Mouse (Mus musculus) thymus, adult 18-20 months (tissue): ENCODE results near the gene Vdac1.
"Not testable (repeated sequence)": the region's sequence is repeated elsewhere in the genome, so short reads cannot be mapped to it uniquely, and the experiment has no call there.

Experiments
- DNase-seq, 2 experiments: peaks; one replicate each; pipeline ENCODE4 v3.0.0; 2022; ENCODE audit warnings: mixed read lengths in 2 of 2

The Vdac1 gene

GRCm38 (mm10) chr11:52374340-52374739 lies 13.7 kb downstream of the Vdac1 start:
- DNase-seq = peak; percentile 30 to 50

DNA sequence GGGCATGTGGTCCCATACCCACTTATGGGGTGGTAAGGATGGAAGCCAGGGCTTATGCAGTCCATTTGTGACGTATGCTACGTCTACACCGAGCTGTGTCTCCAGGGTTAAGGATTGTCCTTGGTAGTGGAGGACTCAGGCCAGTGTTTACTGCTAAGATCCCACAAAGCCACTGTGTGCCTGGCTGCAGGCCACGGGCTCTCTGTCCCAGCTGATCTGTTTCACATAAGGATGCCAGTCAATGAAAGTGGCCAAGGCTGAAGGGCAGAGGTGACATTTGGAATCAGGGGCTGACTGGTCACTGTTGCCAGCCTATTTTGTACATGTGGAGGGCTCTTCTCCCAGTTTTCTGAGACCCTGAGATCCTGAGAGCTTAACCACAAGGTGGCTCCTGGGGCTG lies 16.9 kb downstream of the Vdac1 start:
- DNase-seq = no peak

GRCm38 (mm10) chr11:52379241-52379640 lies 18.6 kb downstream of the Vdac1 start:
- DNase-seq = no peak

GRCm38 (mm10) chr11:52383741-52384140 lies 23.1 kb downstream of the Vdac1 start:
- DNase-seq = no peak

DNA sequence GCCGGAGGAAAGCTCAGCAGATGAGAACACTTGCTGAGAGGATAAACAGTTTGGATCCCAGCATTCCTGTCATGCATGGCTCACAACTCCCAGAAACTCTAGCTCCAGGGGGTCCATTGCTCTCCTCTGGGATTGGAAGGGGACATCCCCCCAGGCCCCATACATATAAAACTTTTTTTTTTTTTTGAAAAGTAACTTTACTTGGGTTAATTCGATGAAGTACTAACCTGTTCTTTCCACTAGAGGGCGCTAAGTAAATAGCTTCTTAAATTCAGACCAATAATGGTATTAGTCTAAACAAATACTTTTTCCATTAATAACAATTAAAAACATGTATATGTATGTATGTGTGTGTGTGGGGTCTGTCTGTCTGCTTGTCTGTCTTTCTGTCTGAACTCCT lies 24.0 kb downstream of the Vdac1 start:
- no peak for DNase-seq

- DNase-seq = no peak
Observed at GRCm38 (mm10) chr11:52386892-52387291, 26.2 kb downstream of the Vdac1 start.

DNA sequence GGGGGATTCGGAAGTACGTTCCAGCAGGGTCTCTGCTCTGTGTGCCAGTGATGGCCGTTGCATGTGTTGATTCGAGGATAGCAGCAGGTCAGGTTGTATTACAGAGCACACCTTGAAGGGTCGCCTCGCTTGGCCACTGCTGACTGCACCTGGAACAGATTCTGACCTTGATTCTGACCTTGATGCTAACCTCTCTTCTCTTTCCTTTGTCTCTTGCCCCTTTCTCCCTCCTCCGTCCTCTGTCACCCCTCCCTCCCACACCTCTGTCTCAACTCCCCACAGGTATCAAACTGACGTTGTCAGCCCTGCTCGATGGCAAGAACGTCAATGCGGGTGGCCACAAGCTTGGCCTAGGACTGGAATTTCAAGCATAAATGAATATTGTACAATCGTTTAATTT lies 27.5 kb downstream of the Vdac1 start:
- no peak for DNase-seq

- DNase-seq = not testable (repeated sequence)
Observed at GRCm38 (mm10) chr11:52388979-52389378, 28.3 kb downstream of the Vdac1 start.

- DNase-seq = no peak
Observed at GRCm38 (mm10) chr11:52389933-52390332, 29.3 kb downstream of the Vdac1 start.

- no peak for DNase-seq
Observed at GRCm38 (mm10) chr11:52394494-52394893, 33.8 kb downstream of the Vdac1 start.

DNA sequence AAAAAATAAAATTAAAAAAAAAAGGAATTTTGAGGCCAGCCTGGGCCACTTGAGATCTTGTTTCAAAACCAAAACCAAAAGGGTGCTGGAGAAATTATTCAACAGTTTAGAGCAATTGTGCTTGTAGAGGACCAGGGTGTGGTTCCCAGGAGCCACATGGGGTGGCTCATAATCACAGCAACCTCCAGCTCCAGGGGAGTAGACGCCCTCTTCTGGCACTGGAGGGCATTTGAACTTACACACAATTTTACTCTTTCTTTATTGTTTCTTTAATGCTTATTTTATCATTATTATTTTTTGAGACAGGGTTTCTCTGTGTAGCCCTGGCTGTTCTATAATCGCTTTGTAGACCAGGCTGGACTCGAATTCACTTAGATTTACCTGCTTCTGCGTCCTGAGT lies 34.7 kb downstream of the Vdac1 start:
- DNase-seq = no peak

DNA sequence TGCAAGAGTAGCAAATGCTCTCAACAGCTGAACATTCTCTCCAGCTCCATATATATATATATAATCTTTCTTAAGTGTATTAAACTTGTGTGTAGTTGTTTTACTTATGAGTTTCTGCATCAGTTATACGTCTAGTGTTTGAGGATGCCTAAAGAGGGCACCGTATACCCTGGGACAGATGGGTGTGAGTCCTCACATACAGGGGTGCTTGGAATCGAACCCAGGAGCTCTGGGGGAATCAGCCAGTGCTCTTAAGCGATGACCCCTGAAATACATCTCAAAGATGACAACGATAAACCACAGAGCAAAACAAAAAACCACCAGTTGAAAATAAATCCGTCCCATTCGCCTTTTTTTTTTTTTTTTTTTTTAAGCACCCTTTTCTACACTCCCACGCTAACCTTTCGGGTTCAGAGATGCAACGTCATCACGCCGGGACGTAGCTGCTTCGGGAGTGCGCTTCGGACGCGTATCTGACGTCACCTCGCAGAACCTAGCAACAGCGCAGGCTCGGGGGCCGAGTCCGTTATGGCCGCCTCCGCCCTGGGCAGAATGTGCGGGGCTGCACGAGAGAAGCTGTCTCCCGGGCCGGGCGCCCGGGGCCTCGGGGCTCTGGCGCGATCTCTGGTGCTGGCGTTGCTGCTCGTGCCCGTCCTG lies 35.4 kb downstream of the Vdac1 start, which contains the start of gene 9530068E07Rik:
Gene 9530068E07Rik (plus strand): TSS at position 489 of the 657 bp plus-strand sequence.
- peak; percentile 84 to 85 for DNase-seq

GRCm38 (mm10) chr11:52396597-52397188 lies 36.0 kb downstream of the Vdac1 start:
- DNase-seq = peak; percentile 39 to 64

GRCm38 (mm10) chr11:52397385-52397987 lies 36.8 kb downstream of the Vdac1 start:
- DNase-seq = no peak

DNA sequence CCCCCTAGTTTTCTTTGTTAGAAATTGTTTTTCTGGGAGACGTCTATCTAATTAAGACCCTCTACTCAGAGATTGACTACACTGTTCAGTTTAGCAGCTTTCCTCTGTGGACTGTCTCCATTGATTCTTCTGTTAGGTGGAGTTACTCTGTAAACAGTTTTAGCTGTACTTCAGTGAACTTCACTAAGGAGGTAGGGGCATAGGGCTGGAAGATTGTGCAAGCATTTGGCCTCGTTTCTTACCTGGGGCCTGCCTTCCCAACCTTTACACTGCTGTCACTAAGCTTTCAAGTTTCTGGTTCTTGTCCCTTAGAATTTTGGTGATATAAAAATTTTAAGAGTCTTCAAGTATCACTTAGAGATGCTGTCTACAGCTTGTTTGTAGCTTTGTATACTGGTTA lies 40.8 kb downstream of the Vdac1 start:
- no peak for DNase-seq

DNA sequence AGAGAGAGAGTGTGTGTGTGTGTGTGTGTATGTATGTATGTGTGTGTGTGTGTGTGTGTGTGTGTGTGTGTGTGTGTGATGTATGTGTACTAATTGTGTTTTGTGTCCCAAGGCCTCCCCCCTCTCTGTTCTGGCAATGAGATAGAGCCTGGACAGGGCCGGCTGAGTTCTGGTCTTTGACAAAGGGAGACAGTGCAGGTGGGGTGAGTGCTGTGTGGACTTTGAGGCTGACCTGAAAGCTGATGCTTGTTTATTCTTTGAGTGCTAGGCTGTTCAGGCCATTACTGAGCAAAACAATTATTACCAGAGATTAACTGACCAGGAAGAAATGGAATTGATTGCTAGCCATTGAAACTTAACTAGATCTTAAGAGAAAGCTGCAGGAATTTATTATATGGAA lies 41.9 kb downstream of the Vdac1 start:
- no peak for DNase-seq

DNA sequence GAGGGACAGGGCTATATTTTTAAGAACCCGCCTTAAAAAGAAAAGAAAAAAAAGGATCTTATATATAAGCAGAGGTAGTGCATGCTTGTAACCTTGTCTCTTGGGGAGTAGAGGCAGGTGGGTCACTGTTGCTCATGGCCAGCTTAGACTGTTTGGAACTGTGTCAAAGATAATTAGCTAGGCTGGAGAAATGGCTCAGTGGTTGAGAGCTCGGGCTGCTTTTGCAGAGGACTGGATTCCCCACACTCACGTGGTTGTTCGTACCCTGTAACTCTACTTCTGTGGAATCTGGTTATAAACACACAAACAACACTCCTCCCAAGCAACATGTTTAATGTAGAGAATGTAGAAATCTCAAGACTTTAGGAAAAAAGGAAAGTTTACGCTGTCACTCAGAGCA lies 43.5 kb downstream of the Vdac1 start:
- no peak for DNase-seq

DNA sequence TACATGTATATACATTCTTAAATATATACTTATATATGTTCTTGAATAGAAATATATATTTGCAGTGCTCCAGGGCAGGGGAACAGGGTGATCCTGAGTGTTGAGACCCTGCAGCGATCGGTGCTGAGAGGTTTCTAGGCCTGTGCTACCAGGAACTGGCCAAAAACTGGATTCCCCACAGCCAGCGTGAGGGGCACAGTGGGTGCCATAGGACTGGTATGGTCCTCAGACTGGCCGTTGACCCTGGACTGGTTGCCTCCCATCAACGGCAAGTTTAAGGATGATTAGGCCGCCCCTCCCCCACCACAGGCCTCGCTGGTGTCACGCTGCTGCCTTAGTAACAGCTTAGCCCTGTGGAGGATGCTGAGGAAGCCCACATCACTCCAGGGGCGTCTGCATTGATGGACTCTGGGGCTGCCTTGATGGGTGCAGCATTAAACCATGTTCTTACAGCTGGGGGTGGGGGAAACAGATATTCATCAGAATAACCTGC lies 44.6 kb downstream of the Vdac1 start:
- no peak for DNase-seq

- no peak for DNase-seq
Observed at GRCm38 (mm10) chr11:52409316-52409715, 48.7 kb downstream of the Vdac1 start.

DNA sequence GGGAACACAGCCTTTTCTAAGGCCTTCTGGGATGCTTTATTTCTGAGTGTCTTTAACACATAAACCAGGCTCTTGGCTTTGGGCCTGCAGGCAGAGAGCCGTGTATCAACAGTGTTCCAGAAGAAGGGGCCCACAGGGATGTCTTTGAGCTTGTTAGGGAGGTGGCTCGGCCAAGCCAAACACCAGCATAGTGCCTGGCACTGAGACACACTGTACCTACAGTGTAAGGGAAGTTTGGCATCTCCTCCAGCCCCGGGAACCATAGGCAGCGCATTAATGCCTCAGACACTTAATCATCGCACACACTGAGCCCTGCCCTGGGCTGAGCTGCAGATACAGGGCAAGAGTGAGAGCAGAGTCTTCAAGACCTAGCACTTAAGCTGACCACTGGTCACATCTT lies 57.7 kb downstream of the Vdac1 start:
- DNase-seq = no peak

DNA sequence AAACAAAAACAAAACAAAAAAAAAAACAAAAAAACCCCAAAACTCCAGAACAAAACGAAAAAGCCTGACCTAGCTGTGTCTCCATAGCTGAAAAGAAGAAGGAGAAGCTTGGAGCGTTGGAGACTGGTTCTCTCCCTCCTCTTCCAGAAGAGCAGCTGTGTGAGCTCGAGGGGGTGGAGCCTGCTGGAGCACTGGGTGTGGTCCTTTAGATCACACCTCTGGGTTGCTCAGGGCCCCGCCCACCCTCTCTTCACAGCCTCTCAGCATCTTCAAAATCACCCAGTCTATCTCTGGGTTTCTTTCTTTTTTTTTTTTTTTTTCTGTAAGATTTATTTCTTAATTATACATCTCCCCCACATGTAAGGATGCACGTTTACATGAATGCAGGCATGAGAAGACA lies 58.6 kb downstream of the Vdac1 start:
- peak; percentile 27 to 51 for DNase-seq

DNA sequence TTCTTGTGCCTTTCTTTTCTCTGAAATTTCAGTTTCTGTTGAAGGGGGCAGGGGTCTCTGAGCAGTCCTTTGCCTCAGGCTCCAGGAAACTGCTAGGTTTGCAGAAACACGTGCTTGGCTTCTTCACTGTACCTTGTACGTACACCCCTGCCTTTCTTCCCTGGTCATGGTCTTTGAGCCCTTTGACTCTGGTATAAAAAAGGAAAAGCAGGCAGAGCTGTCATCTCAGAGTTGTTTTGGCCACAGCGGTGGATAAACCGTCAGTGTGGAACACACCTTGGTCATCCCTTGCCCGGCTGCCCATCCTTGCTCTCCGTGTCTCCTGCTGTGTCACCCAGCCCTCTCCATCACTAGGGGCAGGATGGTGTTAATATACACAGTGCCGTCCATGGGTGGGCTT lies 59.2 kb downstream of the Vdac1 start:
- no peak for DNase-seq

- no peak for DNase-seq
Observed at GRCm38 (mm10) chr11:52420296-52421052, 59.8 kb downstream of the Vdac1 start.
